ENCODE assay signal across 18 mouse cellular contexts in genomic region chr4:97729999-97730398, GRCm38 (mm10). TPM values are rescaled to one million over a fixed set of nuclear protein-coding genes. Genes with fewer than 3 reads are reported as not detected.
"Had no signal": no experiment of that assay in that cellular context is flagged by ENCODE, and none has a peak within 500 bp of the region (broad histone marks: within the 10 kb centered on the region; RNA-seq: fewer than 3 reads in every experiment).

No protein-coding gene starts in this region.

- H3K36me3 ChIP-seq: liver, embryonic 13.5 days; liver, embryonic 15.5 days; lung, embryonic 15.5 days; midbrain, embryonic 13.5 days; midbrain, embryonic 15.5 days; neural tube, embryonic 12.5 days; stomach, embryonic 15.5 days had no signal

- H3K4me3 ChIP-seq: liver, embryonic 13.5 days; liver, embryonic 15.5 days; lung, embryonic 15.5 days; megakaryocyte, embryonic 14.5 days; midbrain, embryonic 13.5 days; midbrain, embryonic 15.5 days; neural tube, embryonic 12.5 days; stomach, embryonic 15.5 days had no signal

- H3K4me2 ChIP-seq: liver, embryonic 11.5 days; liver, embryonic 13.5 days; liver, embryonic 15.5 days; lung, embryonic 15.5 days; midbrain, embryonic 11.5 days; midbrain, embryonic 13.5 days; midbrain, embryonic 15.5 days; neural tube, embryonic 12.5 days; stomach, embryonic 15.5 days had no signal

- DNase-seq: liver, embryonic 13.5 days; liver, postnatal 0 days; right cerebral cortex, postnatal 14 days; thymus, adult 2 months; thymus, postnatal 25 days; thymus, postnatal 4 days had no signal

- H3K27ac ChIP-seq: liver, embryonic 13.5 days; liver, embryonic 15.5 days; lung, embryonic 15.5 days; macrophage; midbrain, embryonic 13.5 days; midbrain, embryonic 15.5 days; neural tube, embryonic 12.5 days; stomach, embryonic 15.5 days; stomach, postnatal 0 days had no signal

- H3K27me3 ChIP-seq: liver, embryonic 13.5 days; liver, embryonic 15.5 days; lung, embryonic 15.5 days; megakaryocyte, embryonic 14.5 days; midbrain, embryonic 13.5 days; midbrain, embryonic 15.5 days; neural tube, embryonic 12.5 days; stomach, embryonic 15.5 days had no signal

- H3K9me3 ChIP-seq: liver, embryonic 13.5 days; liver, embryonic 15.5 days; lung, embryonic 15.5 days; megakaryocyte, embryonic 14.5 days; midbrain, embryonic 13.5 days; midbrain, embryonic 15.5 days; neural tube, embryonic 12.5 days; stomach, embryonic 15.5 days had no signal

- ATAC-seq: liver, postnatal 0 days; midbrain, embryonic 13.5 days; midbrain, embryonic 15.5 days had no signal

- H3K9ac ChIP-seq: liver, embryonic 13.5 days; liver, embryonic 15.5 days; liver, postnatal 0 days; lung, embryonic 15.5 days; midbrain, embryonic 13.5 days; midbrain, embryonic 15.5 days; neural tube, embryonic 12.5 days; stomach, embryonic 15.5 days had no signal

- H3K4me1 ChIP-seq: liver, embryonic 15.5 days; midbrain, embryonic 13.5 days; midbrain, embryonic 15.5 days; neural tube, embryonic 12.5 days; stomach, embryonic 15.5 days had no signal

RNA-seq across cellular contexts. Expression of gene E130114P18Rik, which starts 47.9 kb away (rescaled TPM):
- polyA plus RNA-seq: liver, postnatal 0 days; macrophage; spleen, adult 2 months had no signal
